Mouse (Mus musculus): ENCODE data around the gene Tprg. TPM values are rescaled to one million over a fixed set of nuclear protein-coding genes. Genes with fewer than 3 reads are reported as not detected.

Gene Tprg
- not detected in 2 replicates for polyA plus RNA-seq (2014; fragmentation: Nextera tagmentation; extraction: Ambion mirVana)

- ATAC-seq (ENCODE audit: low FRiP score, low TSS enrichment): no peak
- 94% methylated on average over 5 of the region's 5 CpGs for WGBS
- H3K36me3 ChIP-seq (ENCODE audit: control insufficient read depth, insufficient read depth, low read length): no peaks in the 10 kb centered on the region
Observed at GRCm38 (mm10) chr16:25286517-25286916, at the start of gene Tprg. Tprg (plus strand) TSS chr16:25286817.

GRCm38 (mm10) chr16:25238274-25239050, 48.2 kb upstream of the Tprg start:
- no peak overlapping the region for H3K4me2 ChIP-seq (replicated peaks; ENCODE audit: low read depth, low read length)
- H3K4me1 ChIP-seq (ENCODE audit: control insufficient read depth, insufficient read depth, low read length): no peaks in the 10 kb centered on the region
- H3K4me3 ChIP-seq (ENCODE audit: low read length): no peak overlapping the region
- no peaks in the 10 kb centered on the region for H3K9me3 ChIP-seq (ENCODE audit: control insufficient read depth, low read length)
- WGBS: 74% methylated on average over 11 of the region's 11 CpGs
- H3K27me3 ChIP-seq (ENCODE audit: control insufficient read depth, insufficient read depth, low read length): no peaks in the 10 kb centered on the region
- no peak overlapping the region for H3K27ac ChIP-seq (ENCODE audit: low read depth, low read length)
- no peaks in the 10 kb centered on the region for H3K36me3 ChIP-seq (ENCODE audit: control insufficient read depth, insufficient read depth, low read length)
- no peak for ATAC-seq (ENCODE audit: low FRiP score, low TSS enrichment)
- H3K9ac ChIP-seq (ENCODE audit: low read depth, low read length): no peak overlapping the region

More at GRCm38 (mm10) chr16:25286517-25286916, at the start of gene Tprg:
- no peak within 1 kb of the TSS for H3K9ac ChIP-seq (ENCODE audit: low read depth, low read length)
- H3K4me1 ChIP-seq (ENCODE audit: control insufficient read depth, insufficient read depth, low read length): no peaks in the 10 kb centered on the region
- no peak within 1 kb of the TSS for H3K27ac ChIP-seq (ENCODE audit: low read depth, low read length)
- no peak within 1 kb of the TSS for H3K4me2 ChIP-seq (replicated peaks; ENCODE audit: low read depth, low read length)
- no peaks in the 10 kb centered on the region for H3K27me3 ChIP-seq (ENCODE audit: control insufficient read depth, insufficient read depth, low read length)
- H3K9me3 ChIP-seq (ENCODE audit: control insufficient read depth, low read length): no peaks in the 10 kb centered on the region
- H3K4me3 ChIP-seq (ENCODE audit: low read length): no peak within 1 kb of the TSS

GRCm38 (mm10) chr16:25248889-25249288, 37.7 kb upstream of the Tprg start:
- Histone ChIP-seq H3K27me3 (ENCODE audit: control insufficient read depth, insufficient read depth, low read length) (no peaks in the 10 kb centered on the region), H3K36me3 (ENCODE audit: control insufficient read depth, insufficient read depth, low read length) (no peaks in the 10 kb centered on the region), H3K9ac (ENCODE audit: low read depth, low read length) (no peak overlapping the region), H3K9me3 (ENCODE audit: control insufficient read depth, low read length) (no peaks in the 10 kb centered on the region), H3K4me1 (ENCODE audit: control insufficient read depth, insufficient read depth, low read length) (no peaks in the 10 kb centered on the region), H3K27ac (ENCODE audit: low read depth, low read length) (no peak overlapping the region), H3K4me2 (replicated peaks; ENCODE audit: low read depth, low read length) (no peak overlapping the region), H3K4me3 (ENCODE audit: low read length) (no peak overlapping the region)
- 72% methylated on average over 6 of the region's 6 CpGs for WGBS
- ATAC-seq (ENCODE audit: low FRiP score, low TSS enrichment): no peak

- no peaks in the 10 kb centered on the region for H3K4me1 ChIP-seq (ENCODE audit: control insufficient read depth, insufficient read depth, low read length)
- H3K9ac ChIP-seq (ENCODE audit: low read depth, low read length): no peak overlapping the region
- no peaks in the 10 kb centered on the region for H3K9me3 ChIP-seq (ENCODE audit: control insufficient read depth, low read length)
- no peak overlapping the region for H3K4me2 ChIP-seq (replicated peaks; ENCODE audit: low read depth, low read length)
- no peaks in the 10 kb centered on the region for H3K27me3 ChIP-seq (ENCODE audit: control insufficient read depth, insufficient read depth, low read length)
- 85% methylated on average over 6 of the region's 6 CpGs for WGBS
- H3K27ac ChIP-seq (ENCODE audit: low read depth, low read length): no peak overlapping the region
- H3K4me3 ChIP-seq (ENCODE audit: low read length): no peak overlapping the region
- no peaks in the 10 kb centered on the region for H3K36me3 ChIP-seq (ENCODE audit: control insufficient read depth, insufficient read depth, low read length)
- ATAC-seq (ENCODE audit: low FRiP score, low TSS enrichment): no peak
Observed at GRCm38 (mm10) chr16:25250129-25250749, 36.4 kb upstream of the Tprg start.

GRCm38 (mm10) chr16:25251080-25251479, 35.5 kb upstream of the Tprg start:
- WGBS: 90% methylated on average over 9 of the region's 9 CpGs

GRCm38 (mm10) chr16:25254646-25255045, 32.0 kb upstream of the Tprg start:
- no peak for ATAC-seq (ENCODE audit: low FRiP score, low TSS enrichment)
- H3K9me3 ChIP-seq (ENCODE audit: control insufficient read depth, low read length): no peaks in the 10 kb centered on the region
- no peak overlapping the region for H3K27ac ChIP-seq (ENCODE audit: low read depth, low read length)
- no peak overlapping the region for H3K4me2 ChIP-seq (replicated peaks; ENCODE audit: low read depth, low read length)
- H3K9ac ChIP-seq (ENCODE audit: low read depth, low read length): no peak overlapping the region
- no peak overlapping the region for H3K4me3 ChIP-seq (ENCODE audit: low read length)
- H3K36me3 ChIP-seq (ENCODE audit: control insufficient read depth, insufficient read depth, low read length): no peaks in the 10 kb centered on the region
- 86% methylated on average over 6 of the region's 6 CpGs for WGBS
- no peaks in the 10 kb centered on the region for H3K27me3 ChIP-seq (ENCODE audit: control insufficient read depth, insufficient read depth, low read length)
- H3K4me1 ChIP-seq (ENCODE audit: control insufficient read depth, insufficient read depth, low read length): no peaks in the 10 kb centered on the region

More at GRCm38 (mm10) chr16:25251080-25251479, 35.5 kb upstream of the Tprg start:
- Histone ChIP-seq H3K36me3 (ENCODE audit: control insufficient read depth, insufficient read depth, low read length) (no peaks in the 10 kb centered on the region), H3K4me1 (ENCODE audit: control insufficient read depth, insufficient read depth, low read length) (no peaks in the 10 kb centered on the region), H3K4me3 (ENCODE audit: low read length) (no peak overlapping the region), H3K4me2 (replicated peaks; ENCODE audit: low read depth, low read length) (no peak overlapping the region), H3K27ac (ENCODE audit: low read depth, low read length) (no peak overlapping the region), H3K27me3 (ENCODE audit: control insufficient read depth, insufficient read depth, low read length) (no peaks in the 10 kb centered on the region), H3K9me3 (ENCODE audit: control insufficient read depth, low read length) (no peaks in the 10 kb centered on the region), H3K9ac (ENCODE audit: low read depth, low read length) (no peak overlapping the region)
- ATAC-seq (ENCODE audit: low FRiP score, low TSS enrichment): no peak

GRCm38 (mm10) chr16:25255186-25255585, 31.4 kb upstream of the Tprg start:
- 81% methylated on average over 11 of the region's 11 CpGs for WGBS
- Histone ChIP-seq H3K4me1 (ENCODE audit: control insufficient read depth, insufficient read depth, low read length) (no peaks in the 10 kb centered on the region), H3K36me3 (ENCODE audit: control insufficient read depth, insufficient read depth, low read length) (no peaks in the 10 kb centered on the region), H3K27ac (ENCODE audit: low read depth, low read length) (no peak overlapping the region), H3K27me3 (ENCODE audit: control insufficient read depth, insufficient read depth, low read length) (no peaks in the 10 kb centered on the region), H3K9ac (ENCODE audit: low read depth, low read length) (no peak overlapping the region), H3K4me2 (replicated peaks; ENCODE audit: low read depth, low read length) (no peak overlapping the region), H3K4me3 (ENCODE audit: low read length) (no peak overlapping the region), H3K9me3 (ENCODE audit: control insufficient read depth, low read length) (no peaks in the 10 kb centered on the region)
- no peak for ATAC-seq (ENCODE audit: low FRiP score, low TSS enrichment)

- Histone ChIP-seq H3K27ac (ENCODE audit: low read depth, low read length) (no peak overlapping the region), H3K36me3 (ENCODE audit: control insufficient read depth, insufficient read depth, low read length) (no peaks in the 10 kb centered on the region), H3K9ac (ENCODE audit: low read depth, low read length) (no peak overlapping the region), H3K4me1 (ENCODE audit: control insufficient read depth, insufficient read depth, low read length) (no peaks in the 10 kb centered on the region), H3K4me3 (ENCODE audit: low read length) (no peak overlapping the region), H3K27me3 (ENCODE audit: control insufficient read depth, insufficient read depth, low read length) (no peaks in the 10 kb centered on the region), H3K9me3 (ENCODE audit: control insufficient read depth, low read length) (no peaks in the 10 kb centered on the region), H3K4me2 (replicated peaks; ENCODE audit: low read depth, low read length) (no peak overlapping the region)
- no peak for ATAC-seq (ENCODE audit: low FRiP score, low TSS enrichment)
- WGBS: 79% methylated on average over 8 of the region's 8 CpGs
Observed at GRCm38 (mm10) chr16:25255603-25256260, 30.9 kb upstream of the Tprg start.

GRCm38 (mm10) chr16:25262306-25262705, 24.3 kb upstream of the Tprg start:
- H3K4me1 ChIP-seq (ENCODE audit: control insufficient read depth, insufficient read depth, low read length): no peaks in the 10 kb centered on the region
- no peaks in the 10 kb centered on the region for H3K9me3 ChIP-seq (ENCODE audit: control insufficient read depth, low read length)
- no peak overlapping the region for H3K4me3 ChIP-seq (ENCODE audit: low read length)
- H3K36me3 ChIP-seq (ENCODE audit: control insufficient read depth, insufficient read depth, low read length): no peaks in the 10 kb centered on the region
- H3K4me2 ChIP-seq (replicated peaks; ENCODE audit: low read depth, low read length): no peak overlapping the region
- 75% methylated on average over 5 of the region's 5 CpGs for WGBS
- no peak overlapping the region for H3K9ac ChIP-seq (ENCODE audit: low read depth, low read length)
- peaks cover 4% of the 10 kb centered on the region; the same call in 1 of the 2 replicates for H3K27me3 ChIP-seq (ENCODE audit: control insufficient read depth, insufficient read depth, low read length)
- no peak overlapping the region for H3K27ac ChIP-seq (ENCODE audit: low read depth, low read length)
- ATAC-seq (ENCODE audit: low FRiP score, low TSS enrichment): no peak

Measured in kidney, embryonic 14.5 days (tissue).